Comparison of ENCODE assay signal across 8 mouse cellular contexts in genomic region chr16:18811468-18812384, GRCm38 (mm10). TPM values are rescaled to one million over a fixed set of nuclear protein-coding genes. Genes with fewer than 3 reads are reported as not detected.
DNase-seq lines count a peak whose midpoint lies in the region; ATAC-seq lines count a peak whose summit lies in the region.

Gene Ufd1 (plus strand): TSS chr16:18811779.
Gene Cdc45 (minus strand): TSS chr16:18811987.

- peak within 1 kb of the TSS; percentile 69 for H3K4me2 ChIP-seq in hindbrain, embryonic 14.5 days (replicated peaks)

- H3K27me3 ChIP-seq in hindbrain, embryonic 14.5 days (ENCODE audit: control insufficient read depth, insufficient read depth, low read length): no peaks in the 10 kb centered on the region

- H3K36me3 ChIP-seq in hindbrain, embryonic 14.5 days (replicated peaks; ENCODE audit: control insufficient read depth, insufficient read depth): peaks cover 25% of the 10 kb centered on the region

- peak within 1 kb of the TSS; percentile 46 for H3K27ac ChIP-seq in hindbrain, embryonic 14.5 days

- H3K9me3 ChIP-seq in hindbrain, embryonic 14.5 days (ENCODE audit: control insufficient read depth, low read length): no peaks in the 10 kb centered on the region

- H3K4me1 ChIP-seq in hindbrain, embryonic 14.5 days (replicated peaks; ENCODE audit: control insufficient read depth, insufficient read depth, low read length): peaks cover 10% of the 10 kb centered on the region

- peak; percentile 96 for ATAC-seq in hindbrain, embryonic 14.5 days (ENCODE audit: low FRiP score)

- under 1% methylated on average over 42 of the region's 42 CpGs for WGBS in hindbrain, embryonic 14.5 days

- peak; percentile 99 for DNase-seq in R1 (ENCODE audit: low read depth, low spot score)
- DNase-seq in cerebellum, postnatal 25 days: peak; percentile 87 to 89
- peak; percentile 62 to 80 for DNase-seq in frontal cortex, postnatal 25 days (ENCODE audit: low spot score in 2 of 2)
- peak; percentile 91 for DNase-seq in hindbrain, embryonic 14.5 days (ENCODE audit: low spot score)
- peak; percentile 85 to 86 for DNase-seq in layer of hippocampus, postnatal 36 days
- peak; percentile 96 for DNase-seq in lung, postnatal 36 days
- peak; percentile 98 for DNase-seq in retina, postnatal 1 day
- peak; percentile 35 to 84 for DNase-seq in urinary bladder, adult 18-20 months (ENCODE audit: low spot score in 2 of 2)

- H3K9ac ChIP-seq in hindbrain, embryonic 14.5 days: peak within 1 kb of the TSS; percentile 66

- H3K4me3 ChIP-seq in hindbrain, embryonic 14.5 days (replicated peaks; ENCODE audit: low read length): peak within 1 kb of the TSS; percentile 56

RNA-seq across cellular contexts. Expression of gene Ufd1, which starts in this region (rescaled TPM):
- 68.2 and 90.8 TPM in 2 replicates for polyA plus RNA-seq in hindbrain, embryonic 14.5 days (2014; fragmentation: Nextera tagmentation; extraction: Ambion mirVana)
- 100 to 1,000 TPM in 1 of 2 experiments, 10 to 100 TPM in 1; 99.9 to 104 TPM for total RNA-seq in layer of hippocampus, postnatal 36 days (2021)

RNA-seq across cellular contexts. Expression of gene Cdc45, which starts in this region (rescaled TPM):
- 6.5 and 9.8 TPM in 2 replicates for polyA plus RNA-seq in hindbrain, embryonic 14.5 days (2014; fragmentation: Nextera tagmentation; extraction: Ambion mirVana)
- 1 to 10 TPM; 2.5 to 3.2 TPM for total RNA-seq in layer of hippocampus, postnatal 36 days (2021)

Comparison
In these comparisons a context has a peak if more than half of its experiments do, and no peak if none do; other contexts are left out.
1. Peak in every context shown above with its lines: DNase-seq, ATAC-seq, H3K4me3 ChIP-seq and H3K27ac ChIP-seq.